Mouse (Mus musculus) brain, embryonic 18.5 days (tissue): Measurements from ENCODE around the gene Acot8.
A peak's percentile ranks its signal among the peaks of the same experiment; 100 is the strongest.
"Not testable (repeated sequence)": the region's sequence is repeated elsewhere in the genome, so short reads cannot be mapped to it uniquely, and the experiment has no call there.

ENCODE experiments used
- DNase-seq: peaks from one replicate; pipeline ENCODE4 v3.0.0-alpha.2; 2012; ENCODE audit warnings: low read depth, low spot score

Acot8 gene

DNA sequence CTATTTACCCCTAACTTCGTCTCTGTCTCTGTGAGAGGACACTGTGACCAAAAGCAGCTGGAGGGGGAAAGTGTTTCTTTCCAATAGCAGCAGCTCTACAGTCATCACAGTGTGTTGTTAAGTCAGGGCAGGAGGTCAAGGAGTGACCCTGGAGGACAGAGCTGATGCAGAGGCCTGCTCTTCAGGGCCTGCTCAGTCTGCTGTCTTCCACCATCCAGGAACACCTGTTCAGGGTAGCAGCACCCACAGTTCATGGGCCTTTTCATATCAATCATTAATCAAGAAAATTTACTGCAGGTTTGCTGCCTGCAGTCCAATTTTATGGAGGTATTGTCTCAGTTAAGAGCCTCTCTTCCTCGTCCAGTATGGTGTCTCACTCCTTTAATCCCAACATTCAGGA, 8.9 kb upstream of the Acot8 start:
- DNase-seq, result no peak

DNA sequence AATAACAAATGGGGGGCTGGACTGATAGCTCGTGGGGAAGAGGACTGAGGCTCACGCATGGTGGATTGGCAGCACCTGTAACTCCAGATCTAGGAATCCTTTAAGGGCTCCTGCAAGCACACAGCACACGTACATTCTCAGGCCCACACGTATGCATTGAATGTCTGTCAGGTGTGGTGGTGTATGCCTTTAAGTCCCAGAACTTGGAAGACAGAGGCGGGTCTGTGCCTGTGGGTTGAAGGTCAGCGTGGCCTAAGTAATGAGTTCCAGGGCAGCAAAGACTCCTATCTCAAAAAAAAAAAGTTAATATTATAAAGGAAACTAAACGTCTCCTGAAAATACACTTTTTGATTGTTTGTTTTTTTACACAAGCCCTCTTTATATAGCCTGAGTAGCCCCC, 1.9 kb upstream of the Acot8 start:
- no peak for DNase-seq

DNA sequence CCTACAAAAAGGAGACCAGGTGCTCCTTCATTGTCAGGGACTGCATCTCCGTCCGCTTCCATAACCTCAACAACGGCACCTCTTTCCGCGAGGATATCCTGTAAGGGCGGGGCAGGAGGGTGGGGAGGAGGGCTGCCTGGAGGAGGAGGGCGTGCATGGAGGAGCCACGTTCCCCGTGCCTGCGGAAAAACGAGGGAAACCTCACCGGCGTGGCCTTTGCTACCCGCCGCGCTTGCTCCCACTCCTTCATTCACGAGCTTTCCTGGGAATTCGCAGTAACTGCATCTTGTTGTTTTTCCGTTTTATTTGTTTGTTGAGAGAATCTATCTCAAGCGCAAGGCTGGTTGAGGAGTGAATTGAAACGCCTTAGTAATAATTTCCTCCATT, 643 bp upstream of the Acot8 start:
- no peak for DNase-seq

DNA sequence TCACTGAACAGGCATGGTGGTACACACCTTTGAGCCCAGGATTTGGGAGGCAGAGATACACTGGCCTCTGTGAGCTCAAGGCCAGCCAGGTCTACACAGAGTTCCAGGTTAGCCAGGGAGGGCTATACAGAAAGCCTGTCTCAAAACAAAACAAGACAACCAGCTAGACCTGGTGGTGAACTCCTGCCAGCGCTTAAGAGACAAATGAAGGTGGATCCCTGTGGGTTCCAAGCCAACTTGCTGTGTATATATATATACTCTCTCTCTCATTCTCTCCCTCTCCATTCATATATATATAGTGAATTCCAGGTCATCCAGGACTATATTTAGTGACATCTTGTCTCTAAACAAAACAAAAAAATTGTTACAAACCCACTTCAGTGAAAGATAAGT, 765 bp downstream of the Acot8 start:
- DNase-seq, result no peak

DNA sequence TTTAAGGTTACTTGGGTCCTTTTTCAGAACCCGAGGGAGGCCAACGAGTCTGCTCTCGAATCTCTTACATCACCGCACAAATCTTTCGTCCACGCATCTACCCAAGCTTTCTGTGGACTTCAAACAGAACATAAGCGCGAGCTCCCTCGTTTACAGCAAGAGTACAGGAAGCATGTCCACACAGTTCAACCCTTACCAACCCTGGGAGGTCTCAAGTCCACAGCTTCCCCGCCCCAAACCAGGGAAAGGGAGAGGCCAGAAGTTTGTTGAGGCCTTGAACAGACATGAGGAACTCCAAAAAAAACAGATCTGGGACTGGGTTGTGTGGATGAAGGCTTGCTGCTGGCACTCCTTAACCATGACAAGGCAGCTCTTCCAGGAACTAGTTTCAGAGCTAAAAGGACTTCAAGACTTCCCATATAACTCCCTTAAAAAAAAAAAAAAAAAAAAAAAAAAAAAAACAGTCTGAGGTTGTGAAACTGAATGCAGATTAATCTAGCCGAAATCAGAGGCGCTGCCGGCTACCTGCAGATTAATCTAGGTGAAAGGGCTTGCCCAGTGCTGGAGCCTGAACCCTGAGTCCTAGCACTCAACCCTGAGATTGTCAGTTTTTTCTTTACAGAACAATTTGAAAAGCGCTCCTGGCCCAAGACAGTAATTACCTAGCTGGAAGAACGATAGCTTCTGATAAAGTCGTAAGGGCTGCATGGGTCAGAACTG, 1.3 kb downstream of the Acot8 start:
- DNase-seq, result no peak

DNA sequence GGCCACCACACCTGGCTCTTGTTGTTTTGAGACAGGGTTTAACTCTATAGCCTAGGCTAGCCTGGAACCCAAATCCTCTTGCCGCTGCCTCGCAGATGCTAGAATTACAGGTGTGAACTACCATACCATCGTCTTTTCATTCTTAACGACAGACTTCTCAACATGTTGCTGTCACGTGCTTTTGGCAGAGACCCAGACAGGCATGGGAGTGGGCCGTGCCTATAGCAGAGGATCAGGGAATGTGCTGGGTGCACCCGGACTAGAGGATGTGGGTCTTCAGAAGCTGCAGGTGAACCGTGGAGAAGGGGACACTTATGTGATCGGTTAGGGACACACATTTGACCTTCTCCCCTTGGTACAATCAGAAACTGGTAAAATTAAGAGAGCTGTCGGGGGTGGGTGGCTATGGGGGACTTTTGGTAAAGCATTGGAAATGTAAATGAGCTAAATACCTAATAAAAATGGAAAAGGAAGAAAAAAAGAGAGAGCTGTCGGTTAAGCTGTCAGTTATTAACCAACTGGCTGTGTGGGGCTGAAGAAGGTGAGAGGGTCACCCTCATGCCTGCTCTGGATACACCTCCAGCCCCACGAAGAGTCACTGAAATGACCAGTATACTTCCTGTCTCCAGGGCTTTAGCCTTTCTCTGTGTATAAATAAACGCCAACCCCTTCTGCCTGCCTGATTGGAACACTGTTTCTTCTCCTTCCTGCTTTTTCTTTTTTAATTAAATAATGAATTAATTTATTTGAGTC, 4.3 kb downstream of the Acot8 start:
- no peak for DNase-seq

DNA sequence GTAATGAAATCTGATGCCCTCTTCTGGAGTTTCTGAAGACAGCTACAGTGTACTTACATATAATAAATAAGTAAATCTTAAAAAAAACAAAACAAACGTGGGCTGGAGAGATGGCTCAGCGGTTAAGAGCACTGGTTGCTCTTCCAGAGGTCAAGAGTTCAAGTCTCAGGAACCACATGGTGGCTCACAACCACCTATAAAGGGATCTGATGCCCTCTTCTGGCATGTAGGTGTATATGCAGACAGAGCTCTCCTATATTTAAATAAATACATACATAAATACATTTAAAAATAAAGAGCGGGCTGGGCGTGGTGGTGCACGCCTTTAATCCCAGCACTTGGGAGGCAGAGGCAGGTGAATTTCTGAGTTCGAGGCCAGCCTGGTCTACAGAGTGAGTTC, 6.1 kb downstream of the Acot8 start:
- not testable (repeated sequence) for DNase-seq

DNA sequence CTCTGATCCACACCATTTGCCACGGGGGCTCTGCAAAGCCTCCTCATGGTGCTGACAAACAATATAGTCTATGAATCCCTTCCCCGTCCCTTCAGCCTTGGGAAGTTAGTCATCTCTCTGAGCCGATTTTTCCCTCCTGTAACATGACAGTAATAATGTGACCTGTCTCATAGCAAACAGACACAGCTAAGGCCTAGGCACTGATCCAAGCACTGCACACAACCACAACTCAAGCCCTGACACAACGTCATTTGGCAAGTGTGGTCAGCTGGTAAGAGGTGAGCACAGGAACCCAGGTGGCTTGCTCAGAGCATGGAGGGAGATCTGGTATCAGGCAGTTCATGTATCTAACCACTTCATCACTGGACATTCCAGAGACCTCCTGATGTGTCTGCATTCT, 8.8 kb downstream of the Acot8 start:
- no peak for DNase-seq

DNA sequence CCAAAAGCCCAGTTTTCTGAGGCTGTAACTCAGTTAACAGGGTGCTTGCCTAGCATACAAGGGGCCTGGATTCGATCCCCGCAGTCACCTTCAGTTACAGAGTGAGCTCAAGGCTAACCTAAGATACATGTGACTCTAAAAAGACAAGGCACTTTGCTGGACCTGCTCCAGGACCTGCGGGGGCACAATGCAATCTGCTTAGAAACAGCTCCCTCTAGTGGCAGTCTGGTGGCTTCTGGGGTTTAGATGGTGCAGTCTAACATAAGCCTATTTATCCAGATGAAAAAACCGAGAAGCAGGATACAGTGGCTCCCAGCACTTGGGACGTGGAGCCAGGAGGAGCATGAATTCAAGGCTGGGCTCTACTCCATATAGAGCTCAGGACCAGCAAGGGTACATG, 10.4 kb downstream of the Acot8 start:
- DNase-seq, result no peak

DNA sequence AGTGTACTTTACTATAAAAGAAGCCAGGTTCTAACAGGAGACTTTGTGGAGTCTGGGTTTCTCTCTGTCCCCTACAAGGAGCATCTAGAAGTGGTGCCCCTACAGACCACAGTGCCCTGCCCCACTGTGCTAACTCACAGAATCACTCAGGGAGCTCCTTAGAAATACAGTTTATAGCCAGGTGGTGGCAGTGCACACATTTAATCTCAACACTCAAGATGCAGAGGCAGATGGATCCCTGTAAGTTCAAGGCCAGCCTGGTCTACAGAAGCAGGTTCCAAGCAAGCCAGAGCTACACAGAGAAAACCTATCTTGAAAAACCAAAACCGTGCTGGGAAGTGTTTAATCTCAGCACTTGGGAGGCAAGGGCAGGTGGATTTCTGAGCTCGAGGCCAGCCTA, 10.9 kb downstream of the Acot8 start:
- no peak for DNase-seq

DNA sequence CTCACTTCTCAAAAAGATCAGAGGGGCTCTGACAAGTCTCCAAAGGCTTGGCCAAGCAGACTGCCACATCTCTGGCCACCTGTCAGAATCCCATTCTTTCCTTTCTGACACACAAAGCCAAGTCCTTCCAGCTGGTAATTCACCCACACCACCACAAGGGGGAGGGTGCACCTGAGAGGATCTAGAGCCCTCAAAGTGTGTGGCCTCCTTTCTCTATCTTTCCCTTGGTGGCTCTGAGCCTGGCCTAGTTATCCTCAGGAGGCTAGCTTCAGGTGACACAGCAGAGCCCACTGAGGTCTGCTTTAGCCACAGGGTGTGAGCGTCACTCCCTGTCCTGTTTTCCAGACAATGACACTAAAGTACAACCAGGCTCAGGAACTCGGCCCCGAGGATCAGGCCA, 11.4 kb downstream of the Acot8 start:
- no peak for DNase-seq

DNA sequence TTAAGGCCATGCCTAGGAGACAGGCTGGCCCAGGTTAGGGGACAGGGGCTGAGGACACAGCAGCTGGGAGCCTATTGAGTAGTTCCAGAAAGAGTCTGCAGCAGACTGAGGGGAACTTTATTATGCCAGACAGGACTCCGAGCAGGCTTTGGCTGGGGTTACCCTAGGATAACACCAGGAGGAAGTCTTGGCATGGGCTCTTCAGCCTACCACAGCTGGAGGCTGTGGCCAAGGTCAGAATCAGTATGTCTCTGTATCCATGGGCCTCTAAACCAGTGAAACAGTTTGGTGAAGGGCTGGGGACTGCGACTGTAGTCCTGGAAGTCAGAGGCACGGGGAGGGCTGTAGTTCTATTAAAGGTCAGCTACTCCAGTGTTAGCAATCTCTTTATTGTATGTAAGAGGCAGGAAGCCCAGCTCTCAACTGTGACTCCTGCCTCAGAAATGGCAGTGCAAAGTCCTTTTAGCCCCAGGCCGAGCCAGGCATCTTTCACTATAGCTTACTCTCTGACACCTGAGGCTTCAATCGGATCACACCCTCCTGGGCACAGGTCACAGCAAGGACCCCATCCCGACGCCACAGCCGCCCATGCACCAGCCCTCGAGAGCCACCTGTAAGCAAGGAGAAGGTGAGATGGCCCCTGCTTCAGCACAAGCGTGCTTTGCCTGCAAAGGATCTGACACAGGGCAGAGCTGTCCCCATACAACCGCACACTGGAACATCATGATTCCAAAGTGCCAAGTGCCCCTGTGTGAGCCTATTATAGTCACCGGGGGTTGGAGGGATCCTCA, 12.1 kb downstream of the Acot8 start:
- no peak for DNase-seq

DNA sequence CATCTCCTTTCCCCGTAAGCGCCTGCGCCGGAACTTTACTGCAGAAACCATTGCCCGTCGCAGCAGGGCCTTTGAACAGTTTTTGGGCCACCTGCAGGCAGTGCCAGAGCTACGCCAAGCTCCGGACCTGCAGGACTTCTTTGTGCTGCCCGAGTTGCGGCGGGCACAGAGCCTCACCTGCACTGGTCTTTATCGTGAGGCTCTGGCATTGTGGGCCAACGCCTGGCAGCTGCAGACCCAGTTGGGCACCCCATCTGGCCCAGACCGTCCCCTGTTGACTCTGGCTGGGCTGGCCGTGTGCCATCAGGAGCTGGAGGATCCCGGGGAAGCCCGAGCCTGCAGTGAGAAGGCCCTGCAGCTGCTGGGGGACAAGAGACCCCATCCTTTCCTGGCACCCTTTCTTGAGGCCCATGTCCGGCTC, 12.8 kb downstream of the Acot8 start:
- no peak for DNase-seq

DNA sequence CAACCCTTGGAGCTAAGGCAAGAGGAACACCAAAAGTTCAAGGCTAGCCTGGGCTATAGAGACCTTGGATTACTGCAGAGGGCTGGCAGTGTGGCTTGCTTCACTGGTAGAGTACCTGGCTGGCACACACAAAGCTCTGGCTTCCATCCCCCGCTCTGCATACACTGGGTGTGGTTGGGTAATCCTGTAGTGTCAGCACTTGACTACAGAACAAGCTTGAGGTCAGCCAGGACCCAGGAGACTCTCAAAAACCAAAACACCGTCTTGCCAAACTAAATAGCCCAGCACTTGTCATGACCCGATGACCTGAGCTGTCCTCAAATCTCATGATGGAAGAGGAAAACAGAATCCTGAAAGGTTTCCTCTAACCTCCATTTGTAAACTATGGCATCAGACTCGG, 14.2 kb downstream of the Acot8 start:
- DNase-seq, result no peak

DNA sequence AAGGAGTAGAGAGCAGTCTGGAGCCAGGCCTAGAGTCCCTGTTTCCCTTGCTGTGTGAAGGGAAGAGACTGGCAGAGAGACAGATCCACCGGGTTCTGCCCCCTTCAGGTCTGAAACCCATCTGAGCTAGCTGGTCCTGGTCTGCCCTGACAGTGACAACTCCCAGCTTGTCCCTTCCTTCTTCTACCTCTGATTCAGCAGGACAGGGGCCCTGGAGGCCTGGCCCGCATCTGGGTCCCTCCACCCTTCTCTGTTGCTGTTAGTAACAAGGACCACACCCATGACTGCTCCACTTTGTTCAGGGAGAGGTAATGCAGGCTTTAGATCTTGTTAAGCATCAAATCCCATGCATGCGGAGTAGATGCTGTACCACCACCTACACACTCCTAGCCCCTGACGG, 16.3 kb downstream of the Acot8 start:
- no peak for DNase-seq

DNA sequence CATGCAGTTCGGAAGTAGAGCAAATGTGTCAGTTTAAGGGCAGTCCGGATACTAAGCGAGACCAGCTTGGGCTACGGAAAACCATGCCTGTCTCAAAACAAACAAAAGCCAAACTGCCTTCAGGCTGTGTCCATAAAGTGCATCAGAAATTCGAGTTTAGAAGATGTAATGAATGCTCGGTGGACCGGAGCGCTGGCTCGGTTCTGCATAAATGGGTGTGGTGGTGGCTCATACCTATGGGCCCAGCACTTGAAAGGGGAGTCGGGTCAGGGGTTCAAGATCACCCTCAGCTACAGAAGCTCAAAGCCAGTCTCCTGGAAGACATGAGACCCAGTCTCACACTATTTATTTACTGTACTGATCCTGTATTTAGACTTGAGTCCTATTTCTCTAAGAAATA, 16.9 kb downstream of the Acot8 start:
- DNase-seq, result no peak

DNA sequence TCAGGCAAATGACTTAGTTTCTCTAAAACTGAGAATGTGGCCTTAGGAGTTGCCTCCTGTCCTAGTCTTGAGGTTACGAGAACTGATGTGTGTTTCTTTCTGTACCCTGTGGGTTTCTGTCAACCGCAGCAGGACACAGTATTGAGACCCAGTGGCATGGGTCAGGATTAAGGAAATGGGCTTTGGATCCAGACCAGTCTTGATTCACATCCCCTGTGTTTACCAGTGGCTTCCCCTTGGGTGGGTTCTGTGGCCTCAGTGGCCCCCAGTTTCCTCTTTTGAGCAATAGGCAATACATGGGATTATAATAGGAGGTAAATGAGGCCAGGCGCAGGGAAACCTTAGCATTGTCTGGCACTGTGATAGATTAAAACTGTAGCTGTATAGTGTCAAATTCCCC, 17.6 kb downstream of the Acot8 start:
- DNase-seq, result no peak

DNA sequence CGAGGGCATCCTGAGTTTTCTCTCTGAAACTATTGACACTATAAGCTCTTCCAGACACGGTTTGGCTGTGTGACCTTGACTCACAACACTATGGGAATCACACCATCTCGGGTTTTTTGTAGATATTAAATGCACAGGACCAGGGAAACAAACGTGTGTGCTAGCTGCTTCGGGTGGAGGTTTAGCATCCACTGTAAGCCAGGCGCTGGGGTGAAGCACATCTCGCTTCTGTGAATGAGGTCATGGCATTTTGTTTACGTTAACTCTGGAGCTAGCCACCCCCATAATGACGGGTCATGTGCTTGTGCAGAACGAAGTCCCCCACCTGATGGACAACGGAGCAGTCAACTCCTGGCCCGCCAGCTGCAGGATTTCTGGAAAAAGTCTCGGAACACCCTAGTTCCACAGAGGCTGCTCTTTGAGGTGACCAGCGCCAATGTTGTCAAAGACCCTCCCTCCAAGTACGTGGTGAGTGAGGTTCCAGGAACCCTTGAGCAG, 18.2 kb downstream of the Acot8 start:
- DNase-seq, result no peak

DNA sequence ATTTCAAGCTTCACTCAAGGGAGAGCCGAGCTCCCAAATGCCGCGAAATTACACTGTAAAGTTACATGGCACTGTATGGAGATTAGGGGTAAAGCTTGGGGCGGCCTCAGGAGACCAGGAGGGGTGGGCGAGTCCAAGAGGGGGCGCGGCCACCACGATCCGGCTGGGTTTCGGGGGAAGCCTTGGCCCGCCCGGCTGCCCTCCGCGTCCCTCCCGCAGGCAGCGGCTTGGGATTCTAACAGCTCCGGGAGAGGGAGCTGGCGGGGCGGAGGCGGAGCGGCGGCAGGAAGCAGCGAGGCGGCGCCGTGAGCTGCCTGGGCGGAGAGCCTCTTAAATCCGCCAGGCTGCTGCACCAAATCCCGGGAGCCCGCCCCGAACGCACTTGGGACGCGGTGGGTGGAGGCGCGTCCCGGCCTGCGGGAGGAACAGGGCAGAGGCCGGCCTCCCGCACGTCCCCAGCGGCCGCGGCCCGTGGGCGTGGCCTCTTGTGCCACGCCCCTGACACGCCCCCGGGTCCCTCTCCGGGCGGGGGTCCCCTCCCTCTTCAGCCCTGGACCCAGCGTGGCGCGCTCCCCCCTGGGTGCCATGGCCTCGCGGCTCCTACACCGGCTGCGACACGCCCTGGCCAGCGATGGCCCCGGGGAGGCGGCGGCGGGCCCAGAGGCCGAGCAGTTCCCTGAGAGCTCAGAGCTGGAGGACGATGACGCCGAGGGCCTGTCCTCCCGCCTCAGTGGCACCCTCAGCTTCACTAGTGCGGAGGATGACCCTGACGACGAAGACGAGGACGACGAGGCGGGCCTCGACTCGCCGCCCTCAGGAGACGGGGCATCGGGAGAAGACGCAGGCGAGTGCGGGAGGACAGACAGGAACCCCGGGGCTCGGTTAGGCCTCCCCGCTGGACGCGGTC, 18.9 kb downstream of the Acot8 start, which contains the start of gene Snx21:
Gene Snx21, plus strand, starts transcription at position 343 of the 907 bp plus-strand sequence.
- peak; percentile 65 for DNase-seq

DNA sequence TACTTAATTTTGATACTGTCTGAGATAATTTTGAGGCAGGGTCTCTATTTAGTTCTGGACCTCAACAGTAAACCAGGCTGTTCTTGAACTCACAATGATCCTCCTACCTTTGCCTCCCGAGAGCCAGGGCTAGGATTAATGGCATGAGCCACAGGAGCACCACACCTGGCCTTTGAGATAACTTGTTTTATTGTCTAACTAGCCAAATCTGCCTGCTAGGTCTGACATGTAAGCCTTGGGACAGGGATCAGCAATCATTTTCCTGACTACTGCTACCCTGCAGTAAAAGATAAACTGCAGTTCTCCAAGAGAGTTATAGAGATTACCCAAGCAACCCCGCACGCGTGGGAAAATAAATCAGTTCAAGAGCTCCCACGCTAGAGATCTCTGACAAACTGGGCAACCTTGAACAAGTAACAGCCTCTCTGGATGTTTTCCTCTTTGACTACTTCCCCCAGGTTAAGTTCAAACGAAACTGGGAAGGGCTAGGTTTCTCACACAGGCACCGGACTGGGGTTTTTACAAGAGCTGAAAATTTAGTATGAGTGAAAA, 19.7 kb downstream of the Acot8 start:
- DNase-seq, result no peak
